In the genomic region with DNA sequence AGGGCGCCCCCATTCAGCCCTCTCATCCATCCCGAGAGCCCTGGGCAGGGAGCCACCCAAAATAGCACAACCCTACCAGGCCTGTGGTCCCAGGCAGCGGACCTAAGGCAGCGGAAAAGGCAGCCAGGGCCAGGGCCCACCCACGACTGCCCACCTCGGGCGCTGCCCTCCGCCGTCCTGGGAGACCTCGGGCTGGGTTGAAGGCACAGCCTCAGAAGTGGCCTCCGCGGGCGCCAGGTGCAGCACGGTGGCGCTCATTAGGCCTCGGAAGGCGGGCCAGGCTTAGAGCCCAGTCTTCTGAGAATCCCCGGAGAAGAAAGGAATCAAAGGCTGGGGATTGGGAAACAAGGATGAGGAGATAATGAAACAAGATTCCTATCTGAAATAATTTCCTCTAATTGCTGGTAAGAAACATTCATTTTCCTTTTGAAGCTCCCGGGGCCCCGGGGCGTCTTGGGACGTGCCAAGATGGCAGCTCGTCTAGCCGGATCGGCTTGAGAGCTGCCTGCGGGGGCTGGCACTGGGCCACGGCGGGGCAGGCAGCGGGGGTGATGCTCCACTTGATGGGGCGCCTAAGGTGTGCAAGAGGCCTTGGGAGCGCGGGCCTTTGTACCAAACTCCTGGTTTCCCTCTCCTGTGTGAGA, we compare ENCODE assay signal across 9 mouse cellular contexts. TPM values are rescaled to one million over a fixed set of nuclear protein-coding genes. Genes with fewer than 3 reads are reported as not detected.
DNase-seq lines count a peak whose midpoint lies in the region; ATAC-seq and TF ChIP-seq lines count a peak whose summit lies in the region.
"Had no signal": no experiment of that assay in that cellular context is flagged by ENCODE, and none has a peak within 500 bp of the region (broad histone marks: within the 10 kb centered on the region; RNA-seq: fewer than 3 reads in every experiment).

No protein-coding gene starts in this region.

- TF ChIP-seq CTCF in heart, postnatal 0 days (IDR thresholded peaks at IDR 0.05; ENCODE audit: low read depth), result no peak

- peak overlapping the region; percentile 20 for H3K4me2 ChIP-seq in heart, postnatal 0 days (ENCODE audit: low read depth, low read length)
- peak overlapping the region; percentile 37 for H3K4me2 ChIP-seq in embryonic facial prominence, embryonic 15.5 days (replicated peaks)
- H3K4me2 ChIP-seq in limb, embryonic 14.5 days (replicated peaks; ENCODE audit: low read depth, low read length, severe bottlenecking), result peak overlapping the region; percentile 37

- DNase-seq in heart, postnatal 0 days (ENCODE audit: low spot score), result no peak
- no peak for DNase-seq in heart, adult 18-20 months
- DNase-seq in R1 (ENCODE audit: low read depth, low spot score) (peak; percentile 23), MN1 (ENCODE audit: low spot score) (no peak)
- peak; percentile 52 for DNase-seq in limb, embryonic 14.5 days (ENCODE audit: low spot score)
- DNase-seq in frontal cortex, postnatal 25 days (ENCODE audit: low spot score in 2 of 2), result no peak
- DNase-seq in gastrocnemius, postnatal 4 days (ENCODE audit: low spot score in 2 of 2), result no peak

- H3K4me1 ChIP-seq in heart, postnatal 0 days (ENCODE audit: control insufficient read depth, insufficient read depth), result no peaks in the 10 kb centered on the region
- H3K4me1 ChIP-seq in embryonic facial prominence, embryonic 15.5 days, result peaks cover 14% of the 10 kb centered on the region
- H3K4me1 ChIP-seq in limb, embryonic 14.5 days (ENCODE audit: control insufficient read depth, insufficient read depth, low read length), result peaks cover 17% of the 10 kb centered on the region

- peaks cover 21% of the 10 kb centered on the region for H3K27me3 ChIP-seq in heart, postnatal 0 days (ENCODE audit: control insufficient read depth, insufficient read depth, low read length)
- H3K27me3 ChIP-seq in embryonic facial prominence, embryonic 15.5 days, result peaks cover 16% of the 10 kb centered on the region
- H3K27me3 ChIP-seq in limb, embryonic 14.5 days (ENCODE audit: control insufficient read depth, insufficient read depth, low read length), result no peaks in the 10 kb centered on the region; the same call in none of the 2 replicates

- H3K27ac ChIP-seq in heart, postnatal 0 days (ENCODE audit: low read depth), result no peak overlapping the region
- no peak overlapping the region; the same call in 1 of the 2 replicates for H3K27ac ChIP-seq in embryonic facial prominence, embryonic 15.5 days (replicated peaks)
- no peak overlapping the region for H3K27ac ChIP-seq in limb, embryonic 14.5 days (replicated peaks; ENCODE audit: low read depth, low read length)

- ATAC-seq in heart, postnatal 0 days (ENCODE audit: insufficient read depth, low read depth), result no peak
- ATAC-seq in embryonic facial prominence, embryonic 15.5 days (ENCODE audit: insufficient number of reproducible peaks, low FRiP score, low TSS enrichment, low read depth), result peak; percentile 31; the same call in 1 of the 2 replicates
- ATAC-seq in limb, embryonic 14.5 days (ENCODE audit: low FRiP score, low read depth), result no peak

- no peak for TF ChIP-seq POLR2A in limb, embryonic 14.5 days (IDR thresholded peaks at IDR 0.05; ENCODE audit: borderline replicate concordance, extremely low read depth, insufficient read depth, insufficient read length)

- no peaks in the 10 kb centered on the region for H3K9me3 ChIP-seq in heart, postnatal 0 days (replicated peaks; ENCODE audit: control insufficient read depth, low read length)
- no peaks in the 10 kb centered on the region for H3K9me3 ChIP-seq in embryonic facial prominence, embryonic 15.5 days (replicated peaks)
- no peaks in the 10 kb centered on the region for H3K9me3 ChIP-seq in limb, embryonic 14.5 days (ENCODE audit: control insufficient read depth, low read length)

- H3K36me3 ChIP-seq in heart, postnatal 0 days (replicated peaks; ENCODE audit: control insufficient read depth, insufficient read depth, low read length), result no peaks in the 10 kb centered on the region
- no peaks in the 10 kb centered on the region for H3K36me3 ChIP-seq in embryonic facial prominence, embryonic 15.5 days
- no peaks in the 10 kb centered on the region for H3K36me3 ChIP-seq in limb, embryonic 14.5 days (ENCODE audit: control insufficient read depth, insufficient read depth, low read length)

- H3K4me3 ChIP-seq in heart, postnatal 0 days (ENCODE audit: low read depth, low read length), result peak overlapping the region; percentile 16; the same call in 1 of the 2 replicates
- peak overlapping the region; percentile 15; the same call in 1 of the 2 replicates for H3K4me3 ChIP-seq in embryonic facial prominence, embryonic 15.5 days (replicated peaks)
- peak overlapping the region; percentile 5; the same call in 1 of the 2 replicates for H3K4me3 ChIP-seq in limb, embryonic 14.5 days (replicated peaks; ENCODE audit: low read length)

- no peak overlapping the region for H3K9ac ChIP-seq in heart, postnatal 0 days (replicated peaks; ENCODE audit: low read depth, low read length)
- no peak overlapping the region for H3K9ac ChIP-seq in embryonic facial prominence, embryonic 15.5 days
- no peak overlapping the region for H3K9ac ChIP-seq in limb, embryonic 14.5 days (ENCODE audit: low read depth, low read length, severe bottlenecking)

- 17% methylated on average over 32 of the region's 32 CpGs for WGBS in heart, postnatal 0 days
- 17% methylated on average over 32 of the region's 32 CpGs for WGBS in embryonic facial prominence, embryonic 15.5 days
- 28% methylated on average over 29 of the region's 32 CpGs for WGBS in limb, embryonic 14.5 days

- no peak for TF ChIP-seq EP300 in heart, postnatal 0 days (IDR thresholded peaks at IDR 0.05; ENCODE audit: low read depth)

RNA-seq across cellular contexts. Expression of a gene that starts 21.4 kb away (rescaled TPM):
- not detected in 2 replicates for total RNA-seq in heart, postnatal 0 days (2014; rRNA removed; ENCODE audit: low replicate concordance)
- polyA plus RNA-seq in heart, postnatal 0 days (2015; fragmentation: Nextera tagmentation; extraction: Ambion mirVana), result not detected in 2 replicates
- total RNA-seq in heart, adult 18-20 months (2021), result not detected
- not detected in 2 replicates for polyA plus RNA-seq in embryonic facial prominence, embryonic 15.5 days (2015; fragmentation: Nextera tagmentation; extraction: Ambion mirVana)
- not detected in 2 replicates for polyA plus RNA-seq in limb, embryonic 14.5 days (2012; rRNA removed)
- not detected in 2 replicates for polyA plus RNA-seq in limb, embryonic 14.5 days (2014; fragmentation: Nextera tagmentation; extraction: Ambion mirVana)
- total RNA-seq in gastrocnemius, postnatal 4 days (2021), result 1 to 10 TPM; 7.8 to 8.1 TPM
- polyA plus RNA-seq: spleen, adult 2 months had no signal

Comparison
In these comparisons a context has a peak if more than half of its experiments do, and no peak if none do; other contexts are left out.
1. DNase-seq: peak in R1 (single experiment) and limb, embryonic 14.5 days (single experiment); none in heart, postnatal 0 days (single experiment), heart, adult 18-20 months (0 of 2), frontal cortex, postnatal 25 days (0 of 2), MN1 (single experiment) and gastrocnemius, postnatal 4 days (0 of 2).
2. Peak in every context shown above with its lines, with median percentiles within 50 percentile points of each other: H3K4me2 ChIP-seq and H3K4me3 ChIP-seq.